Mouse (Mus musculus): ENCODE results near the gene Cmip.
"Not testable (repeated sequence)": the region's sequence is repeated elsewhere in the genome, so short reads cannot be mapped to it uniquely, and the experiment has no call there.

The Cmip gene

DNA sequence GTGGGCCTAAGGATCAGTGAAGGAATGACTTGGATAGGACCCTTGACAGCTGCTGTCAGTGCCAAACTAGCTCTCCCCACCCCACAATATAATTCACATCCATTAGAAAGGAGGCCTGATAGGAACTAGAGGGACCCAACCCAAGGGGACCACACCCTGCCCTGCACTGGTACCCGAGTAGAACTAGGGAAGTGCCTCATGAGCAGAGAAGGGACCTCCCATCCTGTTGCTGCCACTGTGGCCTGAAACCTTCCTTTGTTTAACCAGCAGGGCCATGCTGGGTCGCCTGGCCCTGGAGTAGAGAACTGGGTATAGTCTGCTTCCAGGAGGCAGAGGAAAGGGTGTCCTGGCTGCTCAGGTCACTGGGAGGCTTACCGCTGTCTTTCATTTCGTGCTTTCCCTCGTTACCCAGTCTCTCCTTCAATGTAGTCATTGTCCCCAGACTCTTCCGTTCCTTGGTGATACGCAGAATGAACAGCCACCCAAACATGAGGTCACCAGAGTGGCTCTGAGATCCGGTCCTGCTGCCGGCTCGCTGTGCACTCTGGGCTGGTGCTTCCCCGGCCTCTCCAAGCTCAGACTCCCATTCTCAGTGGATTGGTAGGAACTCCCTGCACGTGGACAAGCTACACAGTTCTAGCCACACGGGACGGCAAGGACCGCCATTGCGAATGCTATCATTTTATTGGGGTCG lies 164.1 kb downstream of the Cmip start:
- no peak for DNase-seq (ENCODE audit: low spot score in 2 of 2)

GRCm38 (mm10) chr8:117421838-117422237 lies 165.0 kb downstream of the Cmip start:
- DNase-seq (ENCODE audit: low spot score in 2 of 2): no peak

- peak; percentile 50 to 70 for DNase-seq (ENCODE audit: low spot score in 2 of 2)
Observed at GRCm38 (mm10) chr8:117422343-117422742, 165.5 kb downstream of the Cmip start.

DNA sequence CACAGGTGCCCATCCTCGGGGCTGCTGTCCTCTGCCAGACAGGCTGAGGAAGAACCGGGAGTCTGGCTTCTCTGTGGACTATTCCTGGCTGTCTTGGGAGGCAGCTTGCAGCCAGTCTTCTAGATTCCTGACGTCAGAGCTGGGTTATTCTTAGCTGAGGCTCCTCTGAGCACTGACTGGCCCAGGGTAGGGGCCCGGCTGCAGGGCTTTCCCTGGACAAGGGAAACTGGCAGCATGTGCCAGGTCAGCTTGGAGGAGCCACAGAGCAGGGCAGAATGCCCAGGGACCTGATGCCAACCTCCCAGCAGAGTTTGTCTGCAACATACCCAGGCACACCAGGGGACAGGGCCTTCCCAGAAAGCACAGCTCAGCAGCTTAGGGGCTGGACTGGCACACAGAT lies 166.2 kb downstream of the Cmip start:
- DNase-seq (ENCODE audit: low spot score in 2 of 2): peak; percentile 81 to 91

- DNase-seq (ENCODE audit: low spot score in 2 of 2): not testable (repeated sequence)
Observed at GRCm38 (mm10) chr8:117427816-117428215, 171.0 kb downstream of the Cmip start.

GRCm38 (mm10) chr8:117428524-117429162 lies 171.8 kb downstream of the Cmip start:
- peak; percentile 57 to 60 for DNase-seq (ENCODE audit: low spot score in 2 of 2)

- no peak for DNase-seq (ENCODE audit: low spot score in 2 of 2)
Observed at GRCm38 (mm10) chr8:117430624-117431023, 173.8 kb downstream of the Cmip start.

DNA sequence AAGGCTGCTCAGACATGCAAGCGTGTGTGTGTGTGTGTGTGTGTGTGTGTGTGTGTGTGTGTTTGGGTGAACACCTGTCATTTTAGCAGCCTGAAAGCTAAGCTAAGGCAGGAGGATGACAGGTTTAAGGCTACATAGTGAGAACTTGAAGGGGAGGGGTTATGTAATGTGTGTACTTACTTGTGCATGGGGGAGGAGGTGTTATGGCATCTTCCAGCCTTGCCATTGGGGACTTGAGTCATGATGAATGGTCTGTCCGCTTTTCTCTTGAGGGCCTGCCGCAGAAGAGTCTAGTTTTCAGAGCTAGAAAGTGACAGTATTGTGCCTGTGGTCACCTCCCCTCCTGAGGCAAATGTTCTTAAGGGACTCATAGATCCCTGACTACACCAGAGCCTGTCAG lies 174.7 kb downstream of the Cmip start:
- no peak for DNase-seq (ENCODE audit: low spot score in 2 of 2)

GRCm38 (mm10) chr8:117432111-117432510 lies 175.2 kb downstream of the Cmip start:
- no peak for DNase-seq (ENCODE audit: low spot score in 2 of 2)

- no peak for DNase-seq (ENCODE audit: low spot score in 2 of 2)
Observed at GRCm38 (mm10) chr8:117433968-117434367, 177.1 kb downstream of the Cmip start.

GRCm38 (mm10) chr8:117436786-117437185 lies 179.9 kb downstream of the Cmip start:
- DNase-seq (ENCODE audit: low spot score in 2 of 2): no peak

- DNase-seq (ENCODE audit: low spot score in 2 of 2): no peak
Observed at GRCm38 (mm10) chr8:117437616-117438015, 180.8 kb downstream of the Cmip start.

DNA sequence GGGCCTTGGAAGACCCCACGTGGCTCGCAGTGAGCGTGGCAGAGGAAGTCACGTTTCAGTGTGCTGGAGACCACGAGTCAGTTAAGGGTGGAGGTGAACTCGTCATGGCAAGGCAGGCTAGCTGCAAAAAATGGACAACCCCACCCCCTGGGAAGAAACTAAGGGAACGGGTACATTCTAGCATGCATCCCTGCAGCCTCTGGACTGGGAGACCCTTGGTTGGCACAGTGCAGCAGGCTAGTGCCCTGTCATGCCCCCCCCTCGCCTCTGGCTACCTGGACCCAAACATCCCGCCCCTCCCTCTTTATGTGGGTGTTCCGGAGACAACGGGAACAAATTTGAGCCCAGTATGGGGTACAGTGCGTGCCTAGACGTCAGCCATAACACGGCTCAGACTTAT lies 183.5 kb downstream of the Cmip start:
- no peak for DNase-seq (ENCODE audit: low spot score in 2 of 2)

- DNase-seq (ENCODE audit: low spot score in 2 of 2): no peak
Observed at GRCm38 (mm10) chr8:117440759-117441158, 183.9 kb downstream of the Cmip start.

- DNase-seq (ENCODE audit: low spot score in 2 of 2): no peak
Observed at GRCm38 (mm10) chr8:117445507-117445906, 188.6 kb downstream of the Cmip start.

GRCm38 (mm10) chr8:117446344-117446997 lies 189.6 kb downstream of the Cmip start:
- no peak for DNase-seq (ENCODE audit: low spot score in 2 of 2)

GRCm38 (mm10) chr8:117451072-117451471 lies 194.2 kb downstream of the Cmip start:
- peak in 1 of 2 experiments; percentile 55 for DNase-seq (ENCODE audit: low spot score in 2 of 2)

DNA sequence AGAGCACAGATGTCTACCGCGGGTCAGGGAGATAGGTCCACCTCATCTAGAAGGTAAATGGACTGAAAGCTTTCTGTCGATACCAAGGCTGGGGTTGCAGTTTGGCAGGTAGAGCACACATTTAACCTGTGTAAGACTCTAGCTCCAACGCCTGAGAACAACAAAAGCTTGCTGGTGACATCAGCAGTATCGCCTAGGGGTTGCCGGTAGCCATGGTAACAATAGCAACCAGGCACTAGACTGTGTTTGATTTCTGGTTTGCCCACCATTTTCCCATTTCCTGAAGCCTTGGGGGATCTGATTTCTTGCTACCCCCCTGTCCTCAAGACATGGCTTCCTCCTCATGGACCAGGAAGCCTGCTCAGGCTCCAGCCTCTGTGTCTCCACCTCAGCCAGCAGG lies 197.1 kb downstream of the Cmip start:
- DNase-seq (ENCODE audit: low spot score in 2 of 2): no peak

DNA sequence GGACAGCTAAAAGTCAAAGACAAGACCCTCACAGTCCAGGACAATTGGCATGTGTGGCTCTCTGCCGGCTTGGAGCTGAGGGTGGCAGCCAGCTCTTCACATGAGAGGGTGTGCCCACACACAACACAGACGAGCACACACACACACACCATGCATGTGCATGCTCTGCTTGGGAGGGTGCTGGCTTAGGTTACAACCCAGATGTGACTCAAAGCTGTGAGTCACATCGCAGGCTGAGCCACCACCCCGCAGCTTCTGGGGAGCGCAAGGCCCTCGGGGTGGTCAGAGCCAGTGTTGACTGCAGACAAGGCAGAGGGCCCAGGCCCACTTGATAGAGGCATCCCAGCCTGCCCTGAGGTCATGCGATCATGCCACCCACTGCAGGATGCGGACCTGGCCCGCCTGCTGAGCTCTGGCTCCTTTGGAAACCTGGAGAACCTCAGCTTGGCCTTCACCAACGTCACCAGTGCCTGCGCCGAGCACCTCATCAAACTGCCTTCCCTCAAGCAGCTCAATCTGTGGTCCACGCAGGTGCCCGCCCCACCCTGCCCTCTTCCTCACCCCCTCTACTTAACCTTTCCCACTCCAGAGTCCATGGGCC lies 197.8 kb downstream of the Cmip start:
- no peak for DNase-seq (ENCODE audit: low spot score in 2 of 2)

- DNase-seq (ENCODE audit: low spot score in 2 of 2): no peak
Observed at GRCm38 (mm10) chr8:117455701-117456100, 198.8 kb downstream of the Cmip start.

DNA sequence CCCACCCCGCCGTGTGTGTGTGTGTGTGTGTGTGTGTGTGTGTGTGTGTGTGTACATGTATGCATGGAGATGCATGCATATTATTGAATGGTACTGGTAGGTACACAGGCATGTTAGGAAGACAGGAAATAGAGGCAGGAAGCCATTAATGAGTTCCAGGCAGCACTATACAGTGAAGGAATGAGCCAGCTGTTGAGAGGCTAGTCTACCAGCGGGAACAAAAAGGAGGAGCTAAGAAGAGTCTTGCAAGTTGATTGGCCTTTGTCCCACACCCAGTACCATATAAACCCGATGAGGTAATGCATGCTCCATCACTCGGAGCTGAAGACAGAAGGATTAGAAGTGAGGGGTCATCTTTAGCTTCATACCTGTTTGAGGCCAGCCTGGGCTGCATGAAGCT lies 201.6 kb downstream of the Cmip start:
- DNase-seq (ENCODE audit: low spot score in 2 of 2): no peak

GRCm38 (mm10) chr8:117462701-117463284 lies 205.9 kb downstream of the Cmip start:
- no peak for DNase-seq (ENCODE audit: low spot score in 2 of 2)

All from frontal cortex, postnatal 36 days (tissue).